Mouse (Mus musculus): ENCODE results near the gene Tpm3.

Tpm3 gene

GRCm38 (mm10) chr3:90136660-90137059 lies 64.2 kb downstream of the Tpm3 start:
- no peak for DNase-seq (ENCODE audit: low read depth, low spot score)

GRCm38 (mm10) chr3:90137606-90138005 lies 65.2 kb downstream of the Tpm3 start:
- no peak for DNase-seq (ENCODE audit: low read depth, low spot score)

DNA sequence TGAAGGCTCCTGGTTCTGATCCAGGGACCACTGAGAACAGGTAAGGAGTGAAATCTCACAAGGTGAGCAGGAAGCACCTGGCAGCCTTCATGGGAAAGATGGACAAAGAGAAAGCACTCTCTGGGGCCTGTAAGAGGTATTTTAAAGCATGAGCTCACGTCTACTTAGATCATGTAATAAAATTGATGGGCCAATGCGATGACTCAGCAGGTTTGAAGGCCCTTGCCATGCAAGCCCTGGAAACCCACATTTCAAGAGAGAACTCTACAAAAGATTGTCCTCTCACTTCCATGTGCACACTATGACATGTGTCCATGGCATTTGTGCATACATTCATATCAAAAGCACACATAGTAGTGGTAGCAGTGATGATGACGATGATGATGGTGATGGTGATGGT lies 67.5 kb downstream of the Tpm3 start:
- no peak for DNase-seq (ENCODE audit: low read depth, low spot score)

DNA sequence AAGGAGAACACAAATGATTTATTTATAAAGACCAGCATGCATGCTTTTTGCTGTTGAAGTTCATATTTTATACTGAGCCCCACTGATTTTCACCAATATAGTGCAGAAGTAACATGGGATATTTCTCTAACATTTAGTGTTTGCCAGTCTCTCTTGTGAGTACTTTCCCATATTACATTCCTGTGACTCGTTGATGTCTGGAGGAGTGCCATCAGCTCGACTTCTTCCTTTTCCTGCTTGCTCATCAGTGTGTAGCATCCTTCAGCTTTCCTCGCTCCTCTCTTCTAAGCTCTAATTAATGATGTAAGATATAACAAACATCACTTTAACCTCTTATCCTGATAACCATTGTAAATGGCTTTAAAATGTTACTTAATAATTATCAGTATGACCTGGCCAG lies 73.0 kb downstream of the Tpm3 start:
- no peak for DNase-seq (ENCODE audit: low read depth, low spot score)

DNA sequence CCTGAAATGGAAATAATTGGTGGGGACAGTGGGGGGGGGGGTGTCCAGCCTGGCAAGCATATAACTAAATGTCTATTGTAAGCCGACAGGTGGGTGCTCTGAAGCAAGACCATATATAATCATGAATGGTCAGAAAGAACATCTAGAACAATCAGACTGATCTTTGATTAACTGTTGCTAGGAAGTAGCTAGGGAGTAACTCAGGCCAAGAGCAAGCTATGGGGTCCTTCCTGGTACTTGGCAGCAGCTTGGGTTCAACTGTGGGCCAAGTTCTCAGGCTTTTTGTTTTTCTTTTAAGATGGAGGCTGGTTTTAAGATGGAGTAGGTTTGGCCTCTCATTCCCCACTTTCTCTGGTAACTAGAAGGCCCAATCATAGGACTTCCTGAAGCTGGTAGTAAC lies 74.2 kb downstream of the Tpm3 start:
- DNase-seq (ENCODE audit: low read depth, low spot score): no peak
